Mouse (Mus musculus) cerebellum, adult 9-10 months (tissue): ENCODE measurements around the gene Pxk.

ENCODE experiments used
- DNase-seq: peaks from one replicate; pipeline ENCODE4 v3.0.0; 2022

The Pxk gene

GRCm38 (mm10) chr14:8148842-8149241 is 50.8 kb downstream of the Pxk start:
- no peak for DNase-seq

- DNase-seq: no peak
These were observed 53.7 kb downstream of the Pxk start for GRCm38 (mm10) chr14:8151757-8152156.

GRCm38 (mm10) chr14:8154072-8154471 is 56.1 kb downstream of the Pxk start:
- DNase-seq: no peak

GRCm38 (mm10) chr14:8156947-8157346 is 58.9 kb downstream of the Pxk start:
- no peak for DNase-seq

GRCm38 (mm10) chr14:8158721-8159120 is 60.7 kb downstream of the Pxk start:
- DNase-seq: no peak

GRCm38 (mm10) chr14:8159141-8159540 is 61.1 kb downstream of the Pxk start:
- DNase-seq: no peak

GRCm38 (mm10) chr14:8161777-8162176 is 63.8 kb downstream of the Pxk start:
- DNase-seq: no peak

GRCm38 (mm10) chr14:8164463-8164862 is 66.5 kb downstream of the Pxk start:
- no peak for DNase-seq

GRCm38 (mm10) chr14:8172507-8173410 is 74.7 kb downstream of the Pxk start, which contains the start of gene Pdhb:
Pdhb (minus strand) TSS chr14:8173025.
- DNase-seq: peak; percentile 100

GRCm38 (mm10) chr14:8173542-8174250 is 75.7 kb downstream of the Pxk start:
- peak; percentile 75 for DNase-seq

GRCm38 (mm10) chr14:8174634-8175033 is 76.6 kb downstream of the Pxk start:
- peak; percentile 30 for DNase-seq

GRCm38 (mm10) chr14:8176251-8176650 is 78.2 kb downstream of the Pxk start:
- no peak for DNase-seq

- DNase-seq: no peak
These were observed 82.5 kb downstream of the Pxk start for GRCm38 (mm10) chr14:8180371-8181035.

GRCm38 (mm10) chr14:8183330-8183729 is 85.3 kb downstream of the Pxk start:
- DNase-seq: no peak

- DNase-seq: no peak
These were observed 88.5 kb downstream of the Pxk start for GRCm38 (mm10) chr14:8186278-8187045.

GRCm38 (mm10) chr14:8190556-8190955 is 92.5 kb downstream of the Pxk start:
- DNase-seq: no peak

- no peak for DNase-seq
These were observed 93.4 kb downstream of the Pxk start for GRCm38 (mm10) chr14:8191331-8191965.

GRCm38 (mm10) chr14:8192727-8193126 is 94.7 kb downstream of the Pxk start:
- no peak for DNase-seq

GRCm38 (mm10) chr14:8200769-8201168 is 102.8 kb downstream of the Pxk start:
- DNase-seq: no peak

- DNase-seq: no peak
These were observed 103.7 kb downstream of the Pxk start for GRCm38 (mm10) chr14:8201715-8202114.

GRCm38 (mm10) chr14:8206179-8206910 is 108.3 kb downstream of the Pxk start:
- DNase-seq: no peak
